9 mouse cellular contexts compared by ENCODE assay signal in genomic region chr1:180264851-180265250, GRCm38 (mm10). TPM values are rescaled to one million over a fixed set of nuclear protein-coding genes. Genes with fewer than 3 reads are reported as not detected.
DNase-seq lines count a peak whose midpoint lies in the region; ATAC-seq lines count a peak whose summit lies in the region.
"Had no signal": no experiment of that assay in that cellular context is flagged by ENCODE, and none has a peak within 500 bp of the region (broad histone marks: within the 10 kb centered on the region; RNA-seq: fewer than 3 reads in every experiment).

No protein-coding gene starts in this region.

- no peak overlapping the region for H3K4me3 ChIP-seq in heart, embryonic 11.5 days (ENCODE audit: low read depth, low read length)
- H3K4me3 ChIP-seq in midbrain, embryonic 11.5 days (ENCODE audit: low read depth, low read length), result no peak overlapping the region
- H3K4me3 ChIP-seq in midbrain, embryonic 10.5 days, result no peak overlapping the region

- no peaks in the 10 kb centered on the region for H3K36me3 ChIP-seq in heart, embryonic 11.5 days (ENCODE audit: control insufficient read depth, insufficient read depth, low read length)
- no peaks in the 10 kb centered on the region for H3K36me3 ChIP-seq in midbrain, embryonic 11.5 days (ENCODE audit: control insufficient read depth, insufficient read depth, low read length)
- no peaks in the 10 kb centered on the region for H3K36me3 ChIP-seq in midbrain, embryonic 10.5 days
- no peaks in the 10 kb centered on the region for H3K36me3 ChIP-seq in splenic B cell, adult 2 months (ENCODE audit: control insufficient read depth, insufficient read depth, low read length, poor library complexity, severe bottlenecking)
- H3K36me3 ChIP-seq: G1E had no signal

- no peak for DNase-seq in heart, postnatal 36 days
- DNase-seq in midbrain, embryonic 11.5 days (ENCODE audit: low spot score, missing footprints), result no peak
- no peak for DNase-seq in midbrain, embryonic 10.5 days (ENCODE audit: low spot score)
- peak; percentile 51 for DNase-seq in splenic B cell, adult 2 months (ENCODE audit: low read depth, low spot score)
- no peak for DNase-seq in urinary bladder, adult 18-20 months (ENCODE audit: low spot score in 2 of 2)
- no peak for DNase-seq in adrenal gland, postnatal 25 days

- WGBS in heart, embryonic 11.5 days (ENCODE audit: insufficient replicate concordance), result 61% methylated on average over 10 of the region's 10 CpGs
- 75% methylated on average over 10 of the region's 10 CpGs for WGBS in midbrain, embryonic 11.5 days
- 74% methylated on average over 10 of the region's 10 CpGs for WGBS in midbrain, embryonic 10.5 days

- intact Hi-C loops in heart, postnatal 36 days (cut with DNase I), result loop anchor here (5.0 kb wide), 1 partner anchor 287 kb away; no protein-coding TSS in a partner anchor

- H3K4me2 ChIP-seq in heart, embryonic 11.5 days, result peak overlapping the region; percentile 51
- peak overlapping the region; percentile 13; the same call in 1 of the 2 replicates for H3K4me2 ChIP-seq in midbrain, embryonic 11.5 days

- H3K9me3 ChIP-seq in heart, embryonic 11.5 days (replicated peaks; ENCODE audit: control insufficient read depth, low read length), result no peaks in the 10 kb centered on the region
- no peaks in the 10 kb centered on the region for H3K9me3 ChIP-seq in midbrain, embryonic 11.5 days (ENCODE audit: control insufficient read depth, low read length)
- H3K9me3 ChIP-seq in midbrain, embryonic 10.5 days (replicated peaks), result no peaks in the 10 kb centered on the region
- H3K9me3 ChIP-seq: G1E had no signal

- ATAC-seq in heart, embryonic 11.5 days (replicated peaks; ENCODE audit: insufficient number of reproducible peaks, low FRiP score, low TSS enrichment), result no peak
- no peak for ATAC-seq in midbrain, embryonic 11.5 days (ENCODE audit: low FRiP score)
- ATAC-seq in inflammation-experienced regulatory T-cells, adult 6 months, result peak; percentile 63

- peaks cover 6% of the 10 kb centered on the region; the same call in 1 of the 2 replicates for H3K27me3 ChIP-seq in heart, embryonic 11.5 days (ENCODE audit: control insufficient read depth, insufficient read depth, low read length)
- no peaks in the 10 kb centered on the region for H3K27me3 ChIP-seq in midbrain, embryonic 11.5 days (ENCODE audit: control insufficient read depth, insufficient read depth, low read length)
- peaks cover 12% of the 10 kb centered on the region for H3K27me3 ChIP-seq in midbrain, embryonic 10.5 days (ENCODE audit: low read depth, poor library complexity, severe bottlenecking)
- no peaks in the 10 kb centered on the region for H3K27me3 ChIP-seq in splenic B cell, adult 2 months (ENCODE audit: control insufficient read depth, insufficient read depth, low read length, poor library complexity, severe bottlenecking)

- H3K27ac ChIP-seq in heart, embryonic 11.5 days (ENCODE audit: low read depth, low read length), result no peak overlapping the region
- H3K27ac ChIP-seq in midbrain, embryonic 11.5 days (ENCODE audit: low read depth, low read length), result no peak overlapping the region
- H3K27ac ChIP-seq in midbrain, embryonic 10.5 days (replicated peaks), result no peak overlapping the region

- H3K4me1 ChIP-seq in heart, embryonic 11.5 days (ENCODE audit: control insufficient read depth, insufficient read depth, low read length), result peaks cover 17% of the 10 kb centered on the region
- no peaks in the 10 kb centered on the region for H3K4me1 ChIP-seq in midbrain, embryonic 11.5 days (ENCODE audit: control insufficient read depth, insufficient read depth, low read length)
- peaks cover 11% of the 10 kb centered on the region for H3K4me1 ChIP-seq in midbrain, embryonic 10.5 days

- 0 out of 2 replicates have a peak overlapping the region, but pooled peaks have one; percentile 24 for H3K9ac ChIP-seq in heart, embryonic 11.5 days (ENCODE audit: low read depth, low read length)
- H3K9ac ChIP-seq in midbrain, embryonic 11.5 days (ENCODE audit: low read length), result no peak overlapping the region

RNA-seq across cellular contexts. Expression of gene Psen2, which starts 1.6 kb away (rescaled TPM):
- polyA plus RNA-seq in heart, embryonic 11.5 days (2014; fragmentation: Nextera tagmentation; extraction: Ambion mirVana), result 14.7 and 17.3 TPM in 2 replicates
- 10 to 100 TPM; 13.2 to 15.8 TPM for total RNA-seq in heart, postnatal 36 days (2021)
- 5.2 and 5.4 TPM in 2 replicates for polyA plus RNA-seq in midbrain, embryonic 11.5 days (2014; fragmentation: Nextera tagmentation; extraction: Ambion mirVana)
- polyA plus RNA-seq in midbrain, embryonic 10.5 days (2016; fragmentation: Nextera tagmentation; extraction: Ambion mirVana), result 6.2 and 6.5 TPM in 2 replicates
- polyA plus RNA-seq in inflammation-experienced regulatory T-cells, adult 6 months (2017; shearing (Covaris generic)), result 100 to 1,000 TPM in 2 of 3 experiments, 10 to 100 TPM in 1; 83.5 to 124 (median 120) TPM
- 31.0 and 35.5 TPM in 2 replicates for total RNA-seq in adrenal gland, postnatal 25 days (2021)
